Mouse (Mus musculus) limb, embryonic 11.5 days (tissue): ENCODE measurements around the gene Uba7. TPM values are rescaled to one million over a fixed set of nuclear protein-coding genes. Genes with fewer than 3 reads are reported as not detected.
"Not testable (repeated sequence)": the region's sequence is repeated elsewhere in the genome, so short reads cannot be mapped to it uniquely, and the experiment has no call there.

Experiments used
- ATAC-seq: fragments of 200-750 bp; cut with Nextera tagmentation; 2 replicates; pipeline ENCODE4 v1.8.0; 2017; ENCODE audit warnings: low read depth; ENCODE audit not compliant: insufficient number of reproducible peaks, low FRiP score, low TSS enrichment
- DNase-seq: peaks from one replicate; pipeline ENCODE4 v3.0.0-alpha.2; 2015; ENCODE audit warnings: low spot score
- H3K27ac ChIP-seq: fragments of 300-500 bp; sonication (generic); replicated peaks from 2 replicates; pipeline ENCODE4 v1.5.1; 2014; ENCODE audit warnings: low read depth, mild to moderate bottlenecking, low read length
- H3K27me3 ChIP-seq: fragments of 300-500 bp; sonication (generic); 2 replicates; pipeline ENCODE4 v1.6.1; 2014; ENCODE audit warnings: mild to moderate bottlenecking, low read length, mixed read lengths; ENCODE audit not compliant: control insufficient read depth, insufficient read depth
- H3K36me3 ChIP-seq: fragments of 300-500 bp; sonication (generic); 2 replicates; pipeline ENCODE4 v1.6.1; 2014; ENCODE audit warnings: mild to moderate bottlenecking, low read length, moderate library complexity, mixed read lengths; ENCODE audit not compliant: control insufficient read depth, insufficient read depth
- H3K4me1 ChIP-seq: fragments of 300-500 bp; sonication (generic); 2 replicates; pipeline ENCODE4 v1.6.1; 2014; ENCODE audit warnings: low read length, mixed read lengths; ENCODE audit not compliant: control insufficient read depth, insufficient read depth
- H3K4me2 ChIP-seq: fragments of 300-500 bp; sonication (generic); 2 replicates; pipeline ENCODE4 v1.6.1; 2014; ENCODE audit warnings: low read depth, mild to moderate bottlenecking, moderate library complexity; ENCODE audit not compliant: severe bottlenecking
- H3K4me3 ChIP-seq: fragments of 300-500 bp; sonication (generic); 2 replicates; pipeline ENCODE4 v1.5.1; 2014; ENCODE audit warnings: low read depth, low read length
- H3K9ac ChIP-seq: fragments of 300-500 bp; sonication (generic); 2 replicates; pipeline ENCODE4 v1.6.1; 2014; ENCODE audit warnings: mild to moderate bottlenecking, low read length
- H3K9me3 ChIP-seq: fragments of 300-500 bp; sonication (generic); 2 replicates; pipeline ENCODE4 v1.6.1; 2016; ENCODE audit warnings: low read length; ENCODE audit not compliant: control insufficient read depth
- WGBS: fragments of 180-500 bp; shearing (Covaris S2); extraction: QIAGEN DNeasy Blood & Tissue Kit; methylation state at CpG from one replicate; pipeline ENCODE4 v1.1.7; 2014; 5-methylcytosine and 5-hydroxymethylcytosine counted together
- polyA plus RNA-seq: library from polyadenylated mRNA; unstranded; fragments of >200 nt; fragmentation: Nextera tagmentation; extraction: Ambion mirVana; gene quantifications from 2 replicates; pipeline ENCODE4 v1.2.1, GENCODE M21; 2014

The Uba7 gene
- polyA plus RNA-seq, 1 experiment from 2014 or later, result 23.4 TPM

DNA sequence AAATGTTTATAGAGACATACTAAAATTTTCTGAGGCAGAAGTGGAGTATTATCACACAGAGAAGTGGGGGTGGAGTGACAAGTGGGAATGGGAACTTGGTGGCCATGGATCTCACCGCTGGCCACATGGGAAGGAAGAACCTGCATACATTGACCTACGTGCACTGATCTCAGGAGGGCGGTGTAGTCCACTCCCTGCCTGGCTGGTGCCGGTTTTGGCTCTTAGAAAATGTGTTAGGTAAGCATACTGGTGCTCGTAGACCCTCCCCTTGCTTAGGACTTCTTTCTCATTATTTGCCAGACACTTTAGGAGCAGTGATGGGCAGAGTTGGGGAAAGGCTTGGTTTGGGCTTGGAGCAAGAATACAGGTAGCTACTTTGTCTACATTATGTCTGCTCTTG lies 32.7 kb downstream of the Uba7 start:
- ATAC-seq (no peak), DNase-seq (no peak)
- H3K27ac ChIP-seq, result no peak overlapping the region
- H3K4me1 ChIP-seq, result peaks cover 7% of the 10 kb centered on the region; the same call in 1 of the 2 replicates
- no peak overlapping the region for H3K4me2 ChIP-seq
- no peaks in the 10 kb centered on the region for H3K27me3 ChIP-seq
- H3K4me3 ChIP-seq, result no peak overlapping the region
- H3K9me3 ChIP-seq, result no peaks in the 10 kb centered on the region
- H3K9ac ChIP-seq, result no peak overlapping the region
- no peaks in the 10 kb centered on the region; the same call in 1 of the 2 replicates for H3K36me3 ChIP-seq
- WGBS, result 92% methylated on average over 5 of the region's 5 CpGs

DNA sequence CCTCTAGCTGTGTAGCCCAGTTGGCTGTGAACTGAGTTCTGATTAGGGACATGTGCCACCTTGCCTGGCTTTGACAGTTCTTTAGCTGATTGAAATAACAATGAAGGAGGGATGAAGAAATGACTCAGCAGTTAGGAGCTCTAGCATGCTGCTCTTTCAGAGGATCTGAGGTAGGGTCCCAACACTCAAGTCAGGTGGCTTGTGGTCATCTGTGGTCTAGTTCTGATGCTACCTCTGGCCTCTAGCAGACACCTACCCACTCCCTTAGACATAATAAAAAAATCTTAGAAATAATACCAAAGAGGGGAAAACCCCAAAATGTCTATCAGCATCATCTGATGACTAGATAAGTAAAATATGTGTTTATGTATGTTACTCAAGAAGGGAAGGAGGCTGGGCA lies 35.1 kb downstream of the Uba7 start:
- ATAC-seq, result no peak
- no peak for DNase-seq
- Histone ChIP-seq H3K36me3 (no peaks in the 10 kb centered on the region; the same call in 1 of the 2 replicates), H3K27ac (no peak overlapping the region), H3K9me3 (no peaks in the 10 kb centered on the region), H3K4me1 (no peaks in the 10 kb centered on the region), H3K4me2 (no peak overlapping the region), H3K4me3 (no peak overlapping the region), H3K9ac (no peak overlapping the region), H3K27me3 (no peaks in the 10 kb centered on the region)

DNA sequence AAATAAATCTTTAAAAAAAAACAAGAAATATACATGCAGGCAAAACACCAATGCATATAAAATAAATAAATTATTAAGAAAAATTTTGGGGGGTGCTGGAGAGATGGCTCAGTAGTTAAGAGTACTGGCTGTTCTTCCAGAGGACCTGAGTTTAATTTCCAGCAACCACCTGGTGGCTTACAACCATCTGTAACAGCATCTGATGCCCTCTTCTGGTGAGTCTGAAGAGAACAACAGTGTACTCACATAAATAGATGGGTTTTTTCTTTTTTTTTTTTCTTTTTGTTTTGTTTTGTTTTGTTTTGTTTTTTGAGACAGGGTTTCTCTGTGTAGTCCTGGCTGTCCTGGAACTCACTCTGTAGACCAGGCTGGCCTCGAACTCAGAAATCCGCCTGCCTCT lies 38.3 kb downstream of the Uba7 start:
- H3K36me3 ChIP-seq, H3K4me3 ChIP-seq, H3K27ac ChIP-seq, ATAC-seq, H3K4me1 ChIP-seq, DNase-seq, H3K9me3 ChIP-seq, H3K27me3 ChIP-seq, H3K4me2 ChIP-seq, H3K9ac ChIP-seq: not testable (repeated sequence)
- WGBS, result 100% methylated on average over 2 of the region's 2 CpGs

DNA sequence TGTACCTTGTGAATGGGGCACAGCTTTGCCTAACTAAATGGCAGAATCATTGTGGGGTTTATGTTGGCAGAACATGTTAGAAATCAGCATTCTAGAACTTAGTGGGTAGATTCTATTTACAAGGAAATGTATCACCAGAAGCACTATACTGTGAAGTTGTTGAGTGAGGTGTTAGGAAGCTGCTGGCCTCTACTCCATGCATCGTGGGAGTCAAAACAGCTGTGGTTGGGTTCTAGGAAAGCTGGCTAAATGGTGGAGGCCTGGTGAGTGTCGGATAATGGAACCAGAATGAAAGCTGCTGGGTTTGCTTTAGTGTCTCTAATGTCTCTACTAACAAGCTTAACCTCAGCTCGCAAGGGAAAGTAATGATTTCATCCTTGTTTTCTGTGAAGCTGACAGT lies 41.8 kb downstream of the Uba7 start:
- H3K9me3 ChIP-seq, result no peaks in the 10 kb centered on the region
- 85% methylated on average over 3 of the region's 3 CpGs for WGBS
- no peak overlapping the region for H3K4me2 ChIP-seq
- no peak for ATAC-seq
- no peaks in the 10 kb centered on the region; the same call in 1 of the 2 replicates for H3K36me3 ChIP-seq
- H3K9ac ChIP-seq, result no peak overlapping the region
- no peaks in the 10 kb centered on the region for H3K4me1 ChIP-seq
- no peak overlapping the region for H3K27ac ChIP-seq
- DNase-seq, result no peak
- H3K4me3 ChIP-seq, result no peak overlapping the region
- no peaks in the 10 kb centered on the region for H3K27me3 ChIP-seq

DNA sequence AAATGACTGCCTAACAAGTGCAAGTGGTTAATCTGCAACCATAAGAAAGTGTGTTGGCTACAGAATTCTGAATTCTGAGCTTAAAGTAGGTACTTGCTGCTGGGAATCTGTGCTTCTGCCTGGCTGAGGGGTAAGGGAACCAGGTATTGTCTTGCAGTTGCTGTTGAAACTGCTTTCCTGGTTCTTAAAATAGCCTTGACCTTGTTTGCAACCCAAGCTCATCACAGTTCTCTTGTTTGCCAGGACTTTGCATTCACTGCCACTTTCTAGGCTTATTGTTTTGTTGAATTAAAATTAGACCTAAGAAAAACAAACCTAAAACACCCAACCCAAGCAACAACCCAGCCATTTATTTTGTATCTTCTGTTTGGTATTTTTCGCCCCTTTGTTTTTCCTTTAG lies 45.4 kb downstream of the Uba7 start:
- Histone ChIP-seq H3K4me2 (no peak overlapping the region), H3K9ac (no peak overlapping the region), H3K27me3 (no peaks in the 10 kb centered on the region), H3K9me3 (no peaks in the 10 kb centered on the region), H3K4me3 (no peak overlapping the region), H3K4me1 (no peaks in the 10 kb centered on the region), H3K27ac (no peak overlapping the region), H3K36me3 (peaks cover 8% of the 10 kb centered on the region)
- 96% methylated on average over 1 of the region's 1 CpGs for WGBS
- DNase-seq (no peak), ATAC-seq (no peak)

DNA sequence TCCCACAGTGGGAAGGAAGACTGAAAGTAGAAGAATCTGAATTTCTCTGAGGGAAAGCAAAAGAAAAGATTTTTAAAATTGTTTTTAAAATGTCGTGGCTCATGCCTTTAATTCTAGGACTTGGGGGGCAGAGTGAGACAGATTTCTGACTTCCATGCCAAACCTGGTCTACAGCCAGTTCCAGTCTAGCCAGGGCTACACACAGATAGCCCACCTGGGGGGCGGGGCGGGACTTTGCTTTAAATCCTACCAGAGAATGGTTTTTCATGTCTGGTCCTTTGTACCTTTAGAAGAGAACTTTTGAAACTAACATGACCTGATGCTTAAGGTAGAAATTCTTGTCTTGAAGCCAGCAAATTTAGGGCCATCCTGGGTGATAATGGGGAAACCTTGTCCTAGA lies 47.9 kb downstream of the Uba7 start:
- H3K36me3 ChIP-seq, result peaks cover 20% of the 10 kb centered on the region
- no peaks in the 10 kb centered on the region for H3K4me1 ChIP-seq
- no peaks in the 10 kb centered on the region for H3K9me3 ChIP-seq
- no peak for DNase-seq
- H3K4me3 ChIP-seq, result no peak overlapping the region
- no peak for ATAC-seq
- WGBS, result 93% methylated on average over 3 of the region's 3 CpGs
- no peak overlapping the region for H3K9ac ChIP-seq
- no peak overlapping the region for H3K4me2 ChIP-seq
- no peak overlapping the region for H3K27ac ChIP-seq
- H3K27me3 ChIP-seq, result no peaks in the 10 kb centered on the region

DNA sequence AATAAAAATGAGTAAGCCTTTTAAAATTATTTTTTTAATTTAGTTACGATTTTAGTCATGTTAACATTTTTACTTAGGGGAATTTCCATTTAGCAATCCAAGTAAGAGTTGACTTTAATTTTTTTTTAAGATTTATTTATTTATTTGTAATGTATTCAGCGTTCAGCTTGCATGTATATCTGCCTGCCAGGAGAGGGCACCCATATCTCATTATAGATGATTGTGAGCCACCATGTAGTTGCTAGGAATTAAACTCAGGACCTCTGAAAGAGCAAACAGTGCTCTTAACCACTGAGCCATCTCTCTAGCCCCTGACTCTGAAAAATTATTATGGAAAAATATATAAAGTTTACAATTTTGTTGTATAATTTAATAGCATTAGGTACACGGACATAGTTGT lies 51.3 kb downstream of the Uba7 start:
- H3K9me3 ChIP-seq, result no peaks in the 10 kb centered on the region
- peaks cover 20% of the 10 kb centered on the region for H3K36me3 ChIP-seq
- no peak overlapping the region for H3K27ac ChIP-seq
- H3K9ac ChIP-seq, result no peak overlapping the region
- DNase-seq, result no peak
- H3K4me3 ChIP-seq, result no peak overlapping the region
- 95% methylated on average over 3 of the region's 3 CpGs for WGBS
- H3K27me3 ChIP-seq, result no peaks in the 10 kb centered on the region
- no peaks in the 10 kb centered on the region for H3K4me1 ChIP-seq
- no peak overlapping the region for H3K4me2 ChIP-seq
- no peak for ATAC-seq

DNA sequence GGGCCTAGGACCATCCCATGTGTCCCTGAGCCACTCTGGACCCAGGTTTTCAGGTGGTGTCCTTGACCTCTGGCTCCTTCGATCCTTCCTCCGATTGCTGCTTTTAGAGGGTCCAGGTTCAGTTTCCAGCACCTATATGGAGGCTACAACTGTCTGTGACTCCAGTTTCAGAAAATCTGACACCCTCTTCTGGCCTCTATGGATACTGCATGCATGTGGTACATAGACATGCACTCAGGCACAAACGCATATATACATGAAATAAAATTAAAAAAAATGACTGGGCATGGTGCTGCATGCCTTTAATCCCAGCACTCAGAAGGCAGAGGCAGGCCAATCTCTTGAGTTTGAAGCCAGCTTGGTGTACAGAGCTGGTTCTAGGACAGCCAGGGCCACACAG lies 52.6 kb downstream of the Uba7 start:
- 95% methylated on average over 3 of the region's 3 CpGs for WGBS
- H3K9ac ChIP-seq, result no peak overlapping the region
- H3K27ac ChIP-seq, result no peak overlapping the region
- ATAC-seq (no peak), DNase-seq (no peak)
- no peak overlapping the region for H3K4me3 ChIP-seq
- H3K9me3 ChIP-seq, result no peaks in the 10 kb centered on the region
- H3K4me1 ChIP-seq, result no peaks in the 10 kb centered on the region
- H3K27me3 ChIP-seq, result no peaks in the 10 kb centered on the region
- H3K36me3 ChIP-seq, result peaks cover 26% of the 10 kb centered on the region
- H3K4me2 ChIP-seq, result no peak overlapping the region

DNA sequence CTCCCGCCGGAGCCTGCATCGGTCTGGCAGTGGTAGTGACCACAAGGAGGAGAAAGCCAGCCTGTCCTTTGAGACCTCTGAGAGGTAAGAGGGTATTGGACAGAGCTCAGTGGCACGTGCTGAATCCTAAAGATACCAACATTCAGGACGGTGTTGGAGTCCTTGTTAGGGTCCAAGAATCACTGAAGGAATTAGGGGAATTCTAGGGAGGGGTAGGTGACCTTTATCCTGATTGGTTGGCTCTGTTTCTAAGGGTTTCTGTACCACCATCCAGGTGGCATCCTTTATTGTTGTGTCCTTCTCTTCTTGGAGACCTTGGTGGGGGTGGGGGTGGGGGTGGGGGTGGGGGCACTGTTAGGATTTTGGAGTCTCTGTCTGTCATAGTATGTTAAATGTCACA lies 56.8 kb downstream of the Uba7 start:
- 95% methylated on average over 5 of the region's 5 CpGs for WGBS
- Histone ChIP-seq H3K4me3 (no peak overlapping the region), H3K4me2 (no peak overlapping the region), H3K9me3 (no peaks in the 10 kb centered on the region), H3K9ac (no peak overlapping the region), H3K27me3 (no peaks in the 10 kb centered on the region), H3K27ac (no peak overlapping the region), H3K4me1 (no peaks in the 10 kb centered on the region), H3K36me3 (peaks cover 21% of the 10 kb centered on the region)
- DNase-seq (no peak), ATAC-seq (no peak)
